Mouse (Mus musculus) ovary, postnatal 14 days (tissue): ENCODE results near the gene Kirrel3.

ENCODE experiments used
- DNase-seq: peaks from one replicate; pipeline ENCODE4 v3.0.0; 2022; ENCODE audit warnings: low spot score

Kirrel3 gene

GRCm38 (mm10) chr9:35057631-35058030 lies 571.9 kb downstream of the Kirrel3 start:
- no peak for DNase-seq

DNA sequence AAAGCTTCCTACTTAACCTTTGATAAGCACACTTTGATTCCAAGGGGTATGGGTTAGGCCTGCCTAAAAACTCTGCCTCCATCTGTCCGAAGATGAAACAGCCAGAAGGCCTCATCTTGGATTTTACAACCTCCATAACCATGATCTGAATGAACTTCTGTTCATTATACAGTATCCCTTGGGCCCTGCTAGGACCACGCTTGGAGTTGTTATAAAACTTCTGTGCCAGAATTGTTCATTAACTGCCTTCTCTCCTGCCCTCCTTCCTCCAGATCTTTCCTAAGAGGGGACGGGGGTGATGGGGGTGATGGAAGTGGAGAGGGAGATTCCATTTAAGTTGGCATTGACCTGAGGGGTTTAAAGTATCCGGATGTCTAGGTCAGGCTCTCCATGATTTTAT lies 572.5 kb downstream of the Kirrel3 start:
- DNase-seq = no peak

- DNase-seq = no peak
Measured at GRCm38 (mm10) chr9:35058596-35059354, 573.1 kb downstream of the Kirrel3 start.

- DNase-seq = no peak
Measured at GRCm38 (mm10) chr9:35059881-35060280, 574.2 kb downstream of the Kirrel3 start.

DNA sequence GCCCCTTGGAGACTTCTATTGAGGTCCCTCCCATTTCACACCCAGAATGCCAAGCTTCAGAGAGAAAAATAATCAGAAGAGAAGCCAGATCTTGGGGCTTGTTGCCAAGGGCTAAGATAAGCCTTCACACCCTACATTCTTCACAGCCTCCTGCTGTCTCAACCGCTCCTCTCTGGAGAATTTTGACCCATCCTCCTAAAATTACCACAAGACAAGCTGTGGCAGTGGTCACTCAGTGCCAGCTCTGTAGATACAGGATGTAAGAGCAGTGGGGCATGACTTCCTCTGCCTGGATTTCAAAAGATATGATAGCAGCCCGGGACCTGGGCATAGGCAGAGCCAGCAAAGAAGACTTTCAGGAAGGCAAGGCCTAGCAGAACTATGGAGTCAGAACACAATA lies 575.8 kb downstream of the Kirrel3 start:
- DNase-seq = no peak
